Mouse (Mus musculus) heart, embryonic 15.5 days (tissue): ENCODE measurements around the gene Celf5. TPM values are rescaled to one million over a fixed set of nuclear protein-coding genes. Genes with fewer than 3 reads are reported as not detected.
A peak's percentile ranks its signal among the peaks of the same experiment; 100 is the strongest.

ENCODE experiments used
- ATAC-seq: fragments of 200-750 bp; cut with Nextera tagmentation; replicated peaks from 2 replicates; pipeline ENCODE4 v1.8.0; 2017; ENCODE audit warnings: low read depth, moderate TSS enrichment; ENCODE audit not compliant: insufficient number of reproducible peaks, insufficient read depth, low FRiP score
- H3K27ac ChIP-seq: fragments of 300-500 bp; sonication (generic); 2 replicates; pipeline ENCODE4 v1.5.1; 2015; ENCODE audit warnings: mild to moderate bottlenecking, inconsistent platforms
- H3K27me3 ChIP-seq: fragments of 300-500 bp; sonication (generic); 2 replicates; pipeline ENCODE4 v1.6.1; 2015; ENCODE audit warnings: inconsistent platforms
- H3K36me3 ChIP-seq: fragments of 300-500 bp; sonication (generic); 2 replicates; pipeline ENCODE4 v1.6.1; 2015; ENCODE audit warnings: mild to moderate bottlenecking, inconsistent platforms
- H3K4me1 ChIP-seq: fragments of 300-500 bp; sonication (generic); replicated peaks from 2 replicates; pipeline ENCODE4 v1.6.1; 2015; ENCODE audit warnings: inconsistent platforms
- H3K4me2 ChIP-seq: fragments of 300-500 bp; sonication (generic); 2 replicates; pipeline ENCODE4 v1.6.1; 2015; ENCODE audit warnings: inconsistent platforms, mild to moderate bottlenecking, moderate library complexity
- H3K4me3 ChIP-seq: fragments of 300-500 bp; sonication (generic); 2 replicates; pipeline ENCODE4 v1.5.1; 2015; ENCODE audit warnings: mild to moderate bottlenecking, inconsistent platforms
- H3K9ac ChIP-seq: fragments of 300-500 bp; sonication (generic); 2 replicates; pipeline ENCODE4 v1.6.1; 2015; ENCODE audit warnings: mild to moderate bottlenecking, inconsistent platforms
- H3K9me3 ChIP-seq: fragments of 300-500 bp; sonication (generic); replicated peaks from 2 replicates; pipeline ENCODE4 v1.6.1; 2016; ENCODE audit warnings: inconsistent platforms
- WGBS: fragments of 180-500 bp; shearing (Covaris S2); methylation state at CpG from one replicate; pipeline ENCODE4 v1.1.7; 2015; ENCODE audit warnings: mixed read lengths; 5-methylcytosine and 5-hydroxymethylcytosine counted together
- polyA plus RNA-seq: library from polyadenylated mRNA; unstranded; fragments of >200 nt; fragmentation: Nextera tagmentation; extraction: Ambion mirVana; gene quantifications from 2 replicates; pipeline ENCODE4 v1.2.1, GENCODE M21; 2015

Celf5 gene
- polyA plus RNA-seq, 1 experiment from 2014 or later: 0.08 TPM

DNA sequence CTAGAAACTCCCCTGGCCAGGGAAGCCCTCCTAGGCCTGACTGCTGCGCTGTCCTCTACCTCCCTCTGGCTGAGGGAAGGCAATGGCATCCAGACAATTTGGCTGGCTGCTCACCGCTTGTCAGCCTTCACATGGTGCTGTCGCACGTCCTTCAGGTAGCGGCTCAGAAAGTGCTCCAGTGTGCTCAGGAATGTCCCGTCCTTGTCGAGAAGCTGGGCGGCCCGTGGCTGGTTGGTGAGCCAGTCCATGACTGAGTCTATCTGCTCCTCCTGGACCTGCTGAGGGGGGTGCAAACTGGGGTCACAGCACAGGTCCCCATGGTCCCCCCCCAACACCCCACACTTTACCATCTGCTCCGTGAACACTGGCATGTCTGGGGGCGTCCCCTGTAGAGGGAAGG lies 5.6 kb upstream of the Celf5 start:
- H3K27me3 ChIP-seq: no peaks in the 10 kb centered on the region
- H3K4me2 ChIP-seq: no peak overlapping the region
- peak overlapping the region; percentile 71 for H3K27ac ChIP-seq
- no peaks in the 10 kb centered on the region for H3K9me3 ChIP-seq
- peaks cover 16% of the 10 kb centered on the region for H3K4me1 ChIP-seq
- peak; percentile 43; the same call in 1 of the 2 replicates for ATAC-seq
- peaks cover 64% of the 10 kb centered on the region for H3K36me3 ChIP-seq
- WGBS: 56% methylated on average over 11 of the region's 11 CpGs
- H3K9ac ChIP-seq: no peak overlapping the region
- H3K4me3 ChIP-seq: no peak overlapping the region

DNA sequence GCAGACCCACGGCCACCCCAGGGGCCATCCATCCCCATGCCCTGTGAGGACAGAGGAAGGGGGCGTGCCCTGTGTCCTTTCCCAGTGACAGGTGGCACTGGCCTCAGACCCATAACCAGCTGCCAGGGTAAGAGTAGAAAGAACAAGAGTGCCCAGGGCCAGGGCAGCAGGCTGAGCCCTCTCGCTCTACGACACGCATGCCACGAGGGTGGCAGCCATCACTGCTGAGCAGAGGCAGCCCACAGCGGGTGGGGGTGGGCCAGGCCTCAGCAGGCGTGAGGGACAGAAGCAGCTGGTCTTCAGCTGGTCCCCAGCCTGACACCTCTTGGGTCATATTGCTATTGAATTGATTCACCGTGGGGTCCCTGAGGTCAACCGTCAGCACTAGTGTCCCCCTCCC lies 4.0 kb upstream of the Celf5 start:
- H3K4me2 ChIP-seq: no peak overlapping the region
- H3K27ac ChIP-seq: no peak overlapping the region
- ATAC-seq: no peak
- peaks cover 13% of the 10 kb centered on the region for H3K27me3 ChIP-seq
- H3K9ac ChIP-seq: no peak overlapping the region
- H3K9me3 ChIP-seq: no peaks in the 10 kb centered on the region
- no peak overlapping the region for H3K4me3 ChIP-seq
- peaks cover 26% of the 10 kb centered on the region for H3K4me1 ChIP-seq
- 94% methylated on average over 10 of the region's 10 CpGs for WGBS
- peaks cover 49% of the 10 kb centered on the region for H3K36me3 ChIP-seq

DNA sequence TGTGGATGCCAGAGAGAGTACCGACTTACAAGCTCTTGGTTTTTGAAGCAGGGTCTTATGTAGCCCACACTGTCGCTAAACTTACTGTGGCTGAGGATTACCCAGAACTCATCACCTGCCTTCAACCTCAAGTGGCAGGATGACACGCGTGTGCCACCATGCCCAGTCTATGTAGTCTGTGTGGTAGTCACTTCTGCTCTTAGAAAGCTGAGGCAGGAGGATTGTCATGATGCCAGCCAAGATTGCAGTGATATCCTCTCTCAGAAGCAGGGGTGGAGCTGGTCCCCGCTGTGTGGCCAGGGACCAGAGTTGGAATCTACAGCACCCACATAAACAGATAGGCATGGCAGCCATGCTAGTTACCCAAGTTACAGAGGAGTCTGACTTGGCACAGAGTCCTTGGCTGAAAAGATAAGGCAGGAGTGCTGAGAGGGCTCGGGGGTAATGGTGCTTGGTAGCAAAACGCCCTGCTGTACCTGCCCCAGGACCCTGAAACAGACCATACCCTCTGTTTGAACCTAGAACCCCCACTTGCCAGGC lies 3.0 kb upstream of the Celf5 start:
- no peak overlapping the region for H3K27ac ChIP-seq
- no peaks in the 10 kb centered on the region for H3K9me3 ChIP-seq
- H3K36me3 ChIP-seq: peaks cover 39% of the 10 kb centered on the region
- WGBS: 57% methylated on average over 7 of the region's 7 CpGs
- no peak overlapping the region for H3K4me2 ChIP-seq
- ATAC-seq: no peak
- peaks cover 22% of the 10 kb centered on the region for H3K27me3 ChIP-seq
- no peak overlapping the region for H3K9ac ChIP-seq
- no peak overlapping the region for H3K4me3 ChIP-seq
- peaks cover 26% of the 10 kb centered on the region for H3K4me1 ChIP-seq

DNA sequence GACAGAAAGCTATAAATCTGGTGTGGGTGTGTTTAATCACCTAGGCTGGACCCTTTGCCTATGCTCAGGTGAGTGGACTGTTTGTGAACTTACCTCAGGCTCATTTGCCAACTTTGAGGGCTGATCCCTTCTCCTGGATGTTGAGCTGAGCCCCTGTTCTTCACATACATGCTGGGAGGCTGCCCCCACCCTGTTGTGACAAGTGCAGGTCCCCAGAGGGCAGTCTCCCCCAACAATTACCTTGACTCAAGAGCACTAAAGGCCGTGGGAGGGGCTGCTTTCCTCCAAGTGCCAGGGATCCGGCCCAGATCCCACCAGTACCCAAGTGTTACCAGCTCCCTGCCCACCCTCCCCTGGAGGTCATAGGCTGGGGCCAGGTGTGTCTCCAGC lies 2.5 kb upstream of the Celf5 start:
- Histone ChIP-seq H3K4me2 (no peak overlapping the region), H3K27me3 (peaks cover 27% of the 10 kb centered on the region), H3K36me3 (peaks cover 34% of the 10 kb centered on the region), H3K4me3 (no peak overlapping the region), H3K9ac (no peak overlapping the region), H3K27ac (no peak overlapping the region), H3K9me3 (no peaks in the 10 kb centered on the region), H3K4me1 (peaks cover 26% of the 10 kb centered on the region)
- WGBS: 21% methylated on average over 2 of the region's 2 CpGs
- no peak for ATAC-seq

DNA sequence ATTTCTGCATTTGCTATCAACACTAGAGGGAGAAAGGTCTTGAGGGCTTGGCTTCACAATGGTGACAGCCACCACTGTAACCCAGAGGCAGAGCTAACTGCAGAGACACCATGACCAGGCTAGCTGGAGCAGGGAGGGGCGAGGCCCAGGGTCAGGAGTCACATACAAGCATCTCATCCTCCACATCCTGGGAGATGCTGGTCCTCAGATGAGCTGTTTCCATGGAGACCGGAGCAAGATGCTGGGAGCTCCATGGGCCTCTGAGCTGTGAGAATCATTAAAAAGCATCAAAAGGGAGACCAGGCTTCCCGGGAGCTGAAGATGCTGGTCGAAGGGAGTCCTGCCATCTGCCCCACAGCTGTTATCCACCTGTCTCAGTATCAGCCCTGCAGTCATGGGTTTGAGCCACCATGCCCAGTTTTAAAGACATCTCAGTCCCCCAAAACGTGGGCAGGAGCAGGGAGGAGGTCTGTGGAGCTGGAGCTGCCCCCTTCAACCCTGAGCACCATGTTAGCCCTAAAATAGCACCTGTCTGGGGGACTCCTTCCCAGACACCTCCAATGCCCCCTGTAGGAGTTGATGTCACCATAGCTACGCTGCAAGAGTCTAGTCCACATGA lies 2.0 kb upstream of the Celf5 start:
- H3K27ac ChIP-seq: no peak overlapping the region

DNA sequence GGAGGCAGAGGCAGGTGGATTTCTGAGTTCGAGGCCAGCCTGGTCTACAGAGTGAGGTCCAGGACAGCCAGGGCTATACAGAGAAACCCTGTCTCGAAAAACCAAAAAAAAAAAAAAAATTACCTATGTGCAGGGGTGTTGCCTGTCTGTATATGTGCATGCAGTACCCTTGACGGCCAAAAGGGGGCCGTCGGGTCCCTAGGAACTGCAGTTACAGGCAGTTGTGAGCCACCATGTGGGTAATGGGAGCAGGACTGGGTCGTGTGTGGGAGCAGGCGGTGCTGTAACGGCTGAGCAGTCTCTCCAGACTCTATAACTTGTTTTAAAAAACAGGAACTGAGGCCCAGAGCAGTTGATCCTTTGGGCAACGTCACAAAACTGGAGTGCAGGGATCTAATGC lies 1.5 kb upstream of the Celf5 start:
- Histone ChIP-seq H3K4me3 (no peak overlapping the region), H3K4me1 (peaks cover 25% of the 10 kb centered on the region), H3K4me2 (no peak overlapping the region), H3K27me3 (peaks cover 33% of the 10 kb centered on the region), H3K9ac (no peak overlapping the region), H3K9me3 (no peaks in the 10 kb centered on the region), H3K36me3 (peaks cover 26% of the 10 kb centered on the region), H3K27ac (no peak overlapping the region)
- no peak for ATAC-seq
- WGBS: 18% methylated on average over 9 of the region's 9 CpGs

More for the DNA sequence above, 2.0 kb upstream of the Celf5 start:
- WGBS: 64% methylated on average over 6 of the region's 6 CpGs
- H3K36me3 ChIP-seq: peaks cover 29% of the 10 kb centered on the region
- H3K4me2 ChIP-seq: no peak overlapping the region
- peaks cover 30% of the 10 kb centered on the region for H3K27me3 ChIP-seq
- no peak overlapping the region for H3K4me3 ChIP-seq
- no peak overlapping the region for H3K9ac ChIP-seq
- ATAC-seq: no peak
- no peaks in the 10 kb centered on the region for H3K9me3 ChIP-seq
- H3K4me1 ChIP-seq: peaks cover 26% of the 10 kb centered on the region

DNA sequence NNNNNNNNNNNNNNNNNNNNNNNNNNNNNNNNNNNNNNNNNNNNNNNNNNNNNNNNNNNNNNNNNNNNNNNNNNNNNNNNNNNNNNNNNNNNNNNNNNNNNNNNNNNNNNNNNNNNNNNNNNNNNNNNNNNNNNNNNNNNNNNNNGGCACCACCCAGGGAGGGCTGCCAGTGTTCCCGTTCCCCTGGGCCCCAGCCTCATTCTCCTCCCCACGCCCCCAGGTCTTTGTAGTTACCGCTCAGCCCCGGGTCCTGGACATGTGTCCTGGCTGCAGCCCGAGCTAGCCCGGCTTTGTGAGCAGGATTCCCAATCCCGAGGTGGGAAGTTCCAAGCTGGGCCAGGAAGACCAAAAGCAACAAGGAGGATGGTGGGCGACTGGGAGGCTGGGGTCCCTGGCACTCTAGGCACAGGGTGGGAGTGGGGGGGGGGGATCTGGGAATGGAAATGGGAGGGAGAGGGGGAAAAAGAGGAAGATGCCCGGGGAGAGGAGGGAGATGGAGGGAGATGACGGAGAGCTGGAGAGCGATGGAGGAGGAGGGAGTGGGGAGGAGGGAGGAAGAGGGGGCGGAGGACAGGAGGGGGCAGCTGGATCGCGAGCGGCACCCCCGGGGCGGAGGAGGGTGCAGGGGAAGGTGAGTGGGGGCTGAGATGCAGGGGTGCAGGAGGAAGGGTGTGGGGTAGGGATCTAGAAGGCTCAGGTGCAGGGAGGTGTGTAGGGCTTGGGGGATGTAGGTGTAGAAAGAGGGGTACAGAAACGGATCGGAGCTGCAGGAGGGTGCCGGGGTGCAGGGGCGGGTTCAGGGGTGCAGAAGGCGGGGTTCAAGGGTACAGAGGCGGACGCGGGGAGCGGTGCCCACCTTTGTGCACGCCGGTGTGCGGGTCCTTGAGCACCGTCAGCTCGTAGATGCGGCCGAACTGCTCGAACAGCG lies 640 bp downstream of the Celf5 start:
- Histone ChIP-seq H3K4me1 (peaks cover 12% of the 10 kb centered on the region), H3K27me3 (peaks cover 54% of the 10 kb centered on the region), H3K4me3 (peak overlapping the region; percentile 54), H3K4me2 (peak overlapping the region; percentile 94), H3K9me3 (no peaks in the 10 kb centered on the region), H3K27ac (no peak overlapping the region), H3K9ac (peak overlapping the region; percentile 55), H3K36me3 (0 out of 2 replicates have a peak, but pooled peaks cover 5% of the 10 kb centered on the region)
- 7% methylated on average over 34 of the region's 35 CpGs for WGBS
- no peak; the same call in 1 of the 2 replicates for ATAC-seq

DNA sequence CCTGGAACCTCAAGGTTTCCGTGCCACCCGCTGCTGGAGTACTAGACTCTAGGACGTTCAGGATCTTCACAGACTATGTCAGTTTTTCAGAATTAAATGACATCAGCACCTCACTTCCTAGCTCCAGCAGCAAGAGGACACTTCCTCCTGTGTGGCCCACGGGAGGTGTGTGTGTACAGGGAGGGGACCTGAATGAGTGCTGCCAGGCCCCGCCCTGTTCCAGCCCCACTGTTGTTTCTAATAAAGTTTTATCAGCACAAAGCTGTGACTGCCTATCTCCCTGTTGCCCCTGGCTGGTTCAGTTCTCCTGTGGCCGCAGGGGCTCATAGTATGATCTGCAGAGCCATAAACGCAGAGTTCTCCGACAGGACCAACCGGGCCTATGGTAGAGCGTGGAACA lies 8.0 kb downstream of the Celf5 start:
- Histone ChIP-seq H3K4me2 (no peak overlapping the region), H3K27me3 (peaks cover 93% of the 10 kb centered on the region), H3K9me3 (no peaks in the 10 kb centered on the region), H3K4me1 (peaks cover 2% of the 10 kb centered on the region; the same call in 1 of the 2 replicates), H3K9ac (no peak overlapping the region), H3K36me3 (no peaks in the 10 kb centered on the region), H3K4me3 (no peak overlapping the region), H3K27ac (no peak overlapping the region)
- ATAC-seq: no peak
- 73% methylated on average over 10 of the region's 10 CpGs for WGBS

DNA sequence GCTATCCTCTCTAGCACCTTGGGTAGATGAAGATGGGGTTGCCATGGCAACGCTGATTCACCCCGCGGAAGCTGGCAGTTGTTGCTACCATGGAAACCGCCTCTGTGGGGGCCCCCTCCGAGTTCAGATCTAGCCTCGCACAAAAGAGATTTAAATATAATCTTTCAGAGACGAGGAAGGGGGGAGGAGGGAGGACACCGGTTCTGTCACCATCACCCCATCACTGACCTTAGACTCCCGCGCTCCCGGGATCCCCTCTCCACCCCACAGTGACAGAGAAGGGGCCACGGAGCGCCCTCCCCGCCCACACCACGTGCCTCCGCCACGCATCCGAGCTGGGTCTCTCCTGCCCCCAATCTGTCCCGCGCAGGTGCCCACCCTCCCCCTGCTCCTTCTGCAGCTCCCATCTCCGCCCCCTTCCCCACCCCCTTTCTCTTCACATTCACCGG lies 9.5 kb downstream of the Celf5 start:
- Histone ChIP-seq H3K4me2 (no peak overlapping the region), H3K9me3 (no peaks in the 10 kb centered on the region), H3K4me3 (no peak overlapping the region), H3K9ac (no peak overlapping the region), H3K36me3 (no peaks in the 10 kb centered on the region), H3K4me1 (peaks cover 2% of the 10 kb centered on the region; the same call in 1 of the 2 replicates), H3K27me3 (peaks cover 95% of the 10 kb centered on the region), H3K27ac (no peak overlapping the region)
- no peak for ATAC-seq
- WGBS: 3% methylated on average over 22 of the region's 22 CpGs

DNA sequence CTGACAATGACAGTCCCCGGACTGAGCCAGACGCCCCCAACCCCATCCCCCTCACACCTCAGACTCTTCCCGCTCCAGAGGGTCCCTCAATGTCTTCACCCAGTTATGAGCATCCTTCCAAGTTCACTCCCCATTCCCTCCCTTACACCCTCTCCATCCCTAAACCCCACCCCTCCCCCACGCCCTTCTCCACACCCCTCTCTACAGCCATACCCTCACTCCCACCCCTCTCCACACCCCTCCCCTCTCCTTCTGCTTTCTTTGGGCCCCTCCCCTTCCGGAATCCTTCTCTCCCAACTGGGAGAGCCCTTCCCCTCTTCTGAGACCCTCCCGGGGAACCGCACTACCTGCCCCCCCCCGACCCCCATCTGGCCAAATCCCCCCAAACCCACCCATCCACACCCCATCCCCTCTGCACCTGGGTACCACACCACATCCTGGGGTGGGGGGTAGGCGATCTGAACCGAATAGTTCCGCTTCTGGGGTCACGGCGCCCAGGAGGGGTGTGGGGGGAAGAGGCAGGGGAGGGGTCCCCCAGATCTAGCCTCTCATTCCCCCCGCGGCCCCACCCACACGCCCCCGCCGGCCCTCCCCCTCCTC lies 10.0 kb downstream of the Celf5 start:
- Histone ChIP-seq H3K4me1 (peaks cover 2% of the 10 kb centered on the region; the same call in 1 of the 2 replicates), H3K4me3 (no peak overlapping the region), H3K9me3 (no peaks in the 10 kb centered on the region), H3K27ac (no peak overlapping the region), H3K9ac (no peak overlapping the region), H3K36me3 (no peaks in the 10 kb centered on the region), H3K27me3 (peaks cover 95% of the 10 kb centered on the region), H3K4me2 (no peak overlapping the region)
- ATAC-seq: no peak; the same call in 1 of the 2 replicates
- WGBS: 3% methylated on average over 15 of the region's 18 CpGs

DNA sequence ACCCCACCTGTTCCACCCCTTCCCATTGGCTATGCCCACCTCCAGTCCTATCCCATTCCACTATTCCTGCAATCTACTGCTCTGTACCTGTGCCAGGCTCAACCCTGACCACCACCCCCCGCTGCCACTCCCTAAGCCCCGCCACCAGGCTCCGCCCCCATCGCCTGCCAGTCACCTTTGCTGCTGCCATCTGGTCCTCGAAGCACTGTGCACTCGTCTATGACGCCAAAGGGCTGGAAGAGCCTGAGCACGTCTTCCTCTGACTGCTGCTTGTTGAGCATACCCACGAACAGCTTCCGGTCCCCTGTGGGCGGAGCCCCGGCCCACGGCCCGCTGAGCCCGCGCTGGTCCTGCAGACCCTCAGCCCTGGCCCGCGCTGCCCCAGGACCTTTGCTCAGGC lies 12.1 kb downstream of the Celf5 start:
- 40% methylated on average over 18 of the region's 18 CpGs for WGBS
- peaks cover 97% of the 10 kb centered on the region for H3K27me3 ChIP-seq
- ATAC-seq: no peak

More for the DNA sequence above, 12.1 kb downstream of the Celf5 start:
- no peak overlapping the region for H3K4me3 ChIP-seq
- H3K9ac ChIP-seq: no peak overlapping the region
- H3K9me3 ChIP-seq: no peaks in the 10 kb centered on the region
- no peak overlapping the region for H3K4me2 ChIP-seq
- no peaks in the 10 kb centered on the region for H3K4me1 ChIP-seq
- H3K36me3 ChIP-seq: no peaks in the 10 kb centered on the region
- H3K27ac ChIP-seq: no peak overlapping the region
